Comparison of ENCODE assay signal across 8 mouse cellular contexts in genomic region chr7:126949403-126949792, GRCm38 (mm10). TPM values are rescaled to one million over a fixed set of nuclear protein-coding genes. Genes with fewer than 3 reads are reported as not detected.
DNase-seq lines count a peak whose midpoint lies in the region; ATAC-seq and TF ChIP-seq lines count a peak whose summit lies in the region.

TSS of gene Asphd1 (minus strand) at chr7:126949582.

- no peak within 1 kb of the TSS for H3K27ac ChIP-seq in heart, embryonic 12.5 days (ENCODE audit: poor library complexity, severe bottlenecking)
- no peak within 1 kb of the TSS for H3K27ac ChIP-seq in bone marrow, adult 2 months (ENCODE audit: control insufficient read depth, insufficient read depth, low read depth, low read length, poor library complexity)
- H3K27ac ChIP-seq in neural tube, embryonic 15.5 days (replicated peaks): peak within 1 kb of the TSS; percentile 96

- no peaks in the 10 kb centered on the region for H3K9me3 ChIP-seq in heart, embryonic 12.5 days (replicated peaks)
- H3K9me3 ChIP-seq in neural tube, embryonic 15.5 days (replicated peaks): no peaks in the 10 kb centered on the region

- peaks cover 14% of the 10 kb centered on the region for H3K4me1 ChIP-seq in heart, embryonic 12.5 days (replicated peaks)
- H3K4me1 ChIP-seq in bone marrow, adult 2 months (ENCODE audit: control insufficient read depth, insufficient read depth, low read length): no peaks in the 10 kb centered on the region
- peaks cover 69% of the 10 kb centered on the region for H3K4me1 ChIP-seq in neural tube, embryonic 15.5 days

- DNase-seq in heart, postnatal 10 days: no peak
- DNase-seq in frontal cortex, postnatal 25 days (ENCODE audit: low spot score in 2 of 2): peak; percentile 46 to 48
- DNase-seq in left cerebral cortex, postnatal 14 days (ENCODE audit: low spot score in 2 of 2): peak; percentile 69 to 77
- no peak for DNase-seq in embryo, embryonic 10 days (ENCODE audit: low spot score)
- DNase-seq in thymus, postnatal 14 days: no peak

- intact Hi-C loops in heart, postnatal 10 days (cut with DNase I): loop anchor here (1.0 to 5.0 kb wide), 2 partner anchors 65 to 127 kb away; partner anchors contain the start of gene Mvp
- intact Hi-C loops in left cerebral cortex, postnatal 14 days (cut with DNase I): loop anchor here (5.0 kb wide), 1 partner anchor 68 kb away; the partner anchor contains the start of genes Pagr1a and Pagr1b

- peak within 1 kb of the TSS; percentile 48 for H3K9ac ChIP-seq in heart, embryonic 12.5 days
- H3K9ac ChIP-seq in neural tube, embryonic 15.5 days (replicated peaks): peak within 1 kb of the TSS; percentile 73

- no peak for TF ChIP-seq POLR2A in bone marrow, adult 2 months (IDR thresholded peaks at IDR 0.05; ENCODE audit: borderline replicate concordance, control insufficient read depth, low read depth, low read length)

- peaks cover 9% of the 10 kb centered on the region for H3K36me3 ChIP-seq in heart, embryonic 12.5 days
- peaks cover 27% of the 10 kb centered on the region for H3K36me3 ChIP-seq in neural tube, embryonic 15.5 days

- H3K4me3 ChIP-seq in heart, embryonic 12.5 days: peak within 1 kb of the TSS; percentile 48
- peak within 1 kb of the TSS; percentile 1 for H3K4me3 ChIP-seq in bone marrow, adult 2 months (replicated peaks; ENCODE audit: control insufficient read depth, low read depth, low read length)
- H3K4me3 ChIP-seq in neural tube, embryonic 15.5 days (replicated peaks): peak within 1 kb of the TSS; percentile 67

- TF ChIP-seq CTCF in bone marrow, adult 2 months (IDR thresholded peaks at IDR 0.05; ENCODE audit: control insufficient read depth, insufficient read depth, low read length): no peak

- peak within 1 kb of the TSS; percentile 99 for H3K4me2 ChIP-seq in heart, embryonic 12.5 days
- H3K4me2 ChIP-seq in neural tube, embryonic 15.5 days: peak within 1 kb of the TSS; percentile 98

- peaks cover 57% of the 10 kb centered on the region for H3K27me3 ChIP-seq in heart, embryonic 12.5 days (replicated peaks)
- H3K27me3 ChIP-seq in neural tube, embryonic 15.5 days (replicated peaks): no peaks in the 10 kb centered on the region

- ATAC-seq in heart, embryonic 12.5 days (ENCODE audit: insufficient number of reproducible peaks, low FRiP score): no peak; the same call in 1 of the 2 replicates
- ATAC-seq in neural tube, embryonic 15.5 days (ENCODE audit: low FRiP score): peak; percentile 78

- under 1% methylated on average over 21 of the region's 21 CpGs for WGBS in heart, embryonic 12.5 days
- WGBS in bone marrow, adult 2 months: 3% methylated on average over 21 of the region's 21 CpGs
- WGBS in neural tube, embryonic 15.5 days: 0% methylated on average over 20 of the region's 21 CpGs

RNA-seq across cellular contexts. Expression of gene Asphd1, which starts in this region (rescaled TPM):
- polyA plus RNA-seq in heart, embryonic 12.5 days (2016; fragmentation: Nextera tagmentation; extraction: Ambion mirVana): not detected in 2 replicates
- total RNA-seq in heart, postnatal 10 days (2021): not detected
- polyA plus RNA-seq in bone marrow, adult 2 months (2011; ENCODE audit: insufficient read depth, insufficient read length, low replicate concordance, missing spikeins): not detected in 2 replicates
- total RNA-seq in left cerebral cortex, postnatal 14 days (2021): 10 to 100 TPM; 49.1 to 52.0 TPM
- 8.9 and 11.7 TPM in 2 replicates for polyA plus RNA-seq in neural tube, embryonic 15.5 days (2015; fragmentation: Nextera tagmentation; extraction: Ambion mirVana)

Comparison
In these comparisons a context has a peak if more than half of its experiments do, and no peak if none do; other contexts are left out.
1. RNA of gene Asphd1 (total RNA-seq): 49.1 to 52.0 TPM in left cerebral cortex, postnatal 14 days; not detected in heart, postnatal 10 days; every median in the first group is over 10 times any median in the second.
2. H3K4me3 ChIP-seq: peak in every context shown above with its lines; median percentile 67 in neural tube, embryonic 15.5 days; 48 in heart, embryonic 12.5 days; 1 in bone marrow, adult 2 months.
3. DNase-seq: peak in frontal cortex, postnatal 25 days (2 of 2) and left cerebral cortex, postnatal 14 days (2 of 2); none in heart, postnatal 10 days (0 of 2), embryo, embryonic 10 days (single experiment) and thymus, postnatal 14 days (single experiment).